Comparison of ENCODE assay signal across 10 mouse cellular contexts in genomic region chr5:100643991-100644535, GRCm38 (mm10). TPM values are rescaled to one million over a fixed set of nuclear protein-coding genes. Genes with fewer than 3 reads are reported as not detected.
DNase-seq lines count a peak whose midpoint lies in the region; ATAC-seq and TF ChIP-seq lines count a peak whose summit lies in the region.
"Had no signal": no experiment of that assay in that cellular context is flagged by ENCODE, and none has a peak within 500 bp of the region (broad histone marks: within the 10 kb centered on the region; RNA-seq: fewer than 3 reads in every experiment).

No protein-coding gene starts in this region.

- no peak overlapping the region for H3K27ac ChIP-seq in kidney, embryonic 15.5 days
- H3K27ac ChIP-seq in cortical plate, adult 2 months (ENCODE audit: insufficient read depth, low read length): peak overlapping the region; percentile 30; the same call in 1 of the 2 replicates
- peak overlapping the region; percentile 58 for H3K27ac ChIP-seq in liver, embryonic 11.5 days (ENCODE audit: low read depth, low read length)
- no peak overlapping the region for H3K27ac ChIP-seq in forebrain, embryonic 14.5 days (ENCODE audit: low read depth, low read length)
- H3K27ac ChIP-seq: hindbrain, embryonic 15.5 days had no signal

- H3K27me3 ChIP-seq in kidney, embryonic 15.5 days: no peaks in the 10 kb centered on the region
- H3K27me3 ChIP-seq in liver, embryonic 11.5 days (replicated peaks; ENCODE audit: control insufficient read depth, insufficient read depth, low read length): no peaks in the 10 kb centered on the region
- no peaks in the 10 kb centered on the region for H3K27me3 ChIP-seq in forebrain, embryonic 14.5 days (replicated peaks; ENCODE audit: control insufficient read depth, insufficient read depth, low read length)
- H3K27me3 ChIP-seq: hindbrain, embryonic 15.5 days; Patski had no signal

- H3K4me2 ChIP-seq in kidney, embryonic 15.5 days: no peak overlapping the region
- peak overlapping the region; percentile 45 for H3K4me2 ChIP-seq in liver, embryonic 11.5 days
- no peak overlapping the region for H3K4me2 ChIP-seq in forebrain, embryonic 14.5 days (ENCODE audit: low read length)
- H3K4me2 ChIP-seq: hindbrain, embryonic 15.5 days had no signal

- ATAC-seq in kidney, embryonic 15.5 days (replicated peaks; ENCODE audit: low FRiP score): no peak; the same call in 1 of the 2 replicates
- peak; percentile 92 for ATAC-seq in liver, embryonic 11.5 days (replicated peaks; ENCODE audit: low FRiP score)
- no peak for ATAC-seq in forebrain, embryonic 14.5 days
- ATAC-seq: Patski had no signal

- H3K36me3 ChIP-seq in kidney, embryonic 15.5 days: no peaks in the 10 kb centered on the region
- no peaks in the 10 kb centered on the region for H3K36me3 ChIP-seq in liver, embryonic 11.5 days (ENCODE audit: control insufficient read depth, insufficient read depth, low read length)
- H3K36me3 ChIP-seq in forebrain, embryonic 14.5 days (ENCODE audit: control insufficient read depth, insufficient read depth, low read length): no peaks in the 10 kb centered on the region
- H3K36me3 ChIP-seq: hindbrain, embryonic 15.5 days had no signal

- WGBS in kidney, embryonic 15.5 days: 69% methylated on average over 7 of the region's 7 CpGs
- 22% methylated on average over 7 of the region's 7 CpGs for WGBS in liver, embryonic 11.5 days
- WGBS in forebrain, embryonic 14.5 days: 79% methylated on average over 7 of the region's 7 CpGs

- no peak for TF ChIP-seq POLR2A in cortical plate, adult 2 months (IDR thresholded peaks at IDR 0.05; ENCODE audit: extremely low read depth, insufficient read depth, low read length)

- no peaks in the 10 kb centered on the region for H3K9me3 ChIP-seq in kidney, embryonic 15.5 days (replicated peaks)
- H3K9me3 ChIP-seq in liver, embryonic 11.5 days (ENCODE audit: control insufficient read depth, low read length): no peaks in the 10 kb centered on the region
- H3K9me3 ChIP-seq in forebrain, embryonic 14.5 days (replicated peaks; ENCODE audit: control insufficient read depth, low read length): no peaks in the 10 kb centered on the region
- H3K9me3 ChIP-seq: hindbrain, embryonic 15.5 days had no signal

- H3K9ac ChIP-seq in kidney, embryonic 15.5 days: no peak overlapping the region
- H3K9ac ChIP-seq in liver, embryonic 11.5 days (ENCODE audit: low read depth, low read length): no peak overlapping the region
- H3K9ac ChIP-seq in forebrain, embryonic 14.5 days (ENCODE audit: low read length): no peak overlapping the region
- H3K9ac ChIP-seq: hindbrain, embryonic 15.5 days had no signal

- H3K4me3 ChIP-seq in kidney, embryonic 15.5 days (replicated peaks): no peak overlapping the region
- H3K4me3 ChIP-seq in cortical plate, adult 2 months (ENCODE audit: insufficient read depth, low read length): no peak overlapping the region
- H3K4me3 ChIP-seq in liver, embryonic 11.5 days (ENCODE audit: low read depth, low read length): no peak overlapping the region
- H3K4me3 ChIP-seq in forebrain, embryonic 14.5 days (ENCODE audit: low read depth, low read length): no peak overlapping the region
- H3K4me3 ChIP-seq: hindbrain, embryonic 15.5 days had no signal

- TF ChIP-seq CTCF in cortical plate, adult 2 months (IDR thresholded peaks at IDR 0.05; ENCODE audit: extremely low read depth, insufficient read depth, low read length): no peak

- peaks cover 13% of the 10 kb centered on the region; the same call in 1 of the 2 replicates for H3K4me1 ChIP-seq in kidney, embryonic 15.5 days
- H3K4me1 ChIP-seq in cortical plate, adult 2 months (ENCODE audit: control insufficient read depth, insufficient read depth, low read length): peaks cover 3% of the 10 kb centered on the region
- peaks cover 36% of the 10 kb centered on the region for H3K4me1 ChIP-seq in liver, embryonic 11.5 days (replicated peaks; ENCODE audit: control insufficient read depth, insufficient read depth, low read length)
- H3K4me1 ChIP-seq in forebrain, embryonic 14.5 days (ENCODE audit: control insufficient read depth, insufficient read depth, low read length): no peaks in the 10 kb centered on the region
- H3K4me1 ChIP-seq: hindbrain, embryonic 15.5 days had no signal

- peak; percentile 36 for DNase-seq in kidney, adult 11 months
- DNase-seq in liver, embryonic 11.5 days (ENCODE audit: low spot score): no peak
- peak; percentile 53 for DNase-seq in spleen, adult 12 weeks (ENCODE audit: low spot score)
- DNase-seq in left cerebral cortex, adult 18-20 months (ENCODE audit: low spot score in 2 of 2): no peak
- no peak for DNase-seq in embryo, embryonic 11 days
- no peak for DNase-seq in forebrain, embryonic 14.5 days (ENCODE audit: low spot score)

RNA-seq across cellular contexts. Expression of gene Coq2, which starts 30.9 kb away (rescaled TPM):
- polyA plus RNA-seq in kidney, embryonic 15.5 days (2015; fragmentation: Nextera tagmentation; extraction: Ambion mirVana): 60.8 and 62.5 TPM in 2 replicates
- 157 and 158 TPM in 2 replicates for polyA plus RNA-seq in cortical plate, adult 2 months (2012; rRNA removed)
- 58.7 and 63.6 TPM in 2 replicates for polyA plus RNA-seq in liver, embryonic 11.5 days (2014; fragmentation: Nextera tagmentation; extraction: Ambion mirVana)
- 10 to 100 TPM; 77.1 to 79.6 TPM for total RNA-seq in left cerebral cortex, adult 18-20 months (2021)
- 43.8 and 49.9 TPM in 2 replicates for polyA plus RNA-seq in forebrain, embryonic 14.5 days (2014; fragmentation: Nextera tagmentation; extraction: Ambion mirVana)

Comparison
In these comparisons a context has a peak if more than half of its experiments do, and no peak if none do; other contexts are left out.
1. DNase-seq: peak in kidney, adult 11 months (single experiment) and spleen, adult 12 weeks (single experiment); none in liver, embryonic 11.5 days (single experiment), left cerebral cortex, adult 18-20 months (0 of 2), embryo, embryonic 11 days (single experiment) and forebrain, embryonic 14.5 days (single experiment).
2. H3K27ac ChIP-seq: peak in cortical plate, adult 2 months (single experiment) and liver, embryonic 11.5 days (single experiment); none in kidney, embryonic 15.5 days (single experiment) and forebrain, embryonic 14.5 days (single experiment).